Mouse (Mus musculus) lung, embryonic 14.5 days (tissue): ENCODE data around the gene Gm47841. TPM values are rescaled to one million over a fixed set of nuclear protein-coding genes. Genes with fewer than 3 reads are reported as not detected.

Experiments used
- ATAC-seq: fragments of 200-750 bp; cut with Nextera tagmentation; 2 replicates; pipeline ENCODE4 v1.8.0; 2017; ENCODE audit warnings: mild to moderate bottlenecking, moderate TSS enrichment, moderate library complexity; ENCODE audit not compliant: insufficient read depth
- DNase-seq: peaks from one replicate; pipeline ENCODE4 v3.0.0-alpha.2; 2015
- H3K27ac ChIP-seq: fragments of 300-500 bp; sonication (generic); 2 replicates; pipeline ENCODE4 v1.5.1; 2014; ENCODE audit warnings: low read depth, mild to moderate bottlenecking, moderate library complexity
- H3K27me3 ChIP-seq: fragments of 300-500 bp; sonication (generic); 2 replicates; pipeline ENCODE4 v1.6.1; 2014; ENCODE audit warnings: low read length, control low read depth; ENCODE audit not compliant: insufficient read depth
- H3K36me3 ChIP-seq: fragments of 300-500 bp; sonication (generic); 2 replicates; pipeline ENCODE4 v1.6.1; 2014; ENCODE audit warnings: control low read depth; ENCODE audit not compliant: insufficient read depth
- H3K4me1 ChIP-seq: fragments of 300-500 bp; sonication (generic); 2 replicates; pipeline ENCODE4 v1.6.1; 2014; ENCODE audit warnings: antibody characterized with exemption, control low read depth; ENCODE audit not compliant: insufficient read depth
- H3K4me2 ChIP-seq: fragments of 300-500 bp; sonication (generic); 2 replicates; pipeline ENCODE4 v1.6.1; 2014; ENCODE audit warnings: mild to moderate bottlenecking
- H3K4me3 ChIP-seq: fragments of 300-500 bp; sonication (generic); 2 replicates; pipeline ENCODE4 v1.5.1; 2014; ENCODE audit warnings: low read depth, low read length
- H3K9ac ChIP-seq: fragments of 300-500 bp; sonication (generic); 2 replicates; pipeline ENCODE4 v1.6.1; 2014
- H3K9me3 ChIP-seq: fragments of 300-500 bp; sonication (generic); 2 replicates; pipeline ENCODE4 v1.6.1; 2016; ENCODE audit warnings: low read depth, low read length, control low read depth
- CTCF ChIP-seq: IDR thresholded peaks from 2 replicates; pipeline ENCODE4 v1.5.1; 2016; ENCODE audit warnings: antibody characterized with exemption, low read depth
- whole genome bisulfite sequencing: fragments of 180-500 bp; shearing (Covaris S2); extraction: QIAGEN DNeasy Blood & Tissue Kit; methylation state at CpG from one replicate; pipeline ENCODE4 v1.1.7; 2014; 5-methylcytosine and 5-hydroxymethylcytosine counted together
- polyA plus RNA-seq: library from polyadenylated mRNA; unstranded; fragments of >200 nt; fragmentation: Nextera tagmentation; extraction: Ambion mirVana; gene quantifications from 2 replicates; pipeline ENCODE4 v1.2.1, GENCODE M21; 2014

Gene Gm47841
- polyA plus RNA-seq, 1 experiment from 2014 or later = not detected

GRCm38 (mm10) chr15:101066364-101066847 lies 19.2 kb upstream of the Gm47841 start:
- Histone ChIP-seq H3K4me2 (no peak overlapping the region), H3K27ac (no peak overlapping the region), H3K4me1 (peaks cover 37% of the 10 kb centered on the region), H3K36me3 (no peaks in the 10 kb centered on the region), H3K9me3 (no peaks in the 10 kb centered on the region), H3K27me3 (no peaks in the 10 kb centered on the region), H3K9ac (no peak overlapping the region), H3K4me3 (no peak overlapping the region)
- TF ChIP-seq CTCF = no peak
- DNase-seq (no peak), ATAC-seq (peak; percentile 19; the same call in 1 of the 2 replicates)
- 18% methylated on average over 5 of the region's 6 CpGs for WGBS

DNA sequence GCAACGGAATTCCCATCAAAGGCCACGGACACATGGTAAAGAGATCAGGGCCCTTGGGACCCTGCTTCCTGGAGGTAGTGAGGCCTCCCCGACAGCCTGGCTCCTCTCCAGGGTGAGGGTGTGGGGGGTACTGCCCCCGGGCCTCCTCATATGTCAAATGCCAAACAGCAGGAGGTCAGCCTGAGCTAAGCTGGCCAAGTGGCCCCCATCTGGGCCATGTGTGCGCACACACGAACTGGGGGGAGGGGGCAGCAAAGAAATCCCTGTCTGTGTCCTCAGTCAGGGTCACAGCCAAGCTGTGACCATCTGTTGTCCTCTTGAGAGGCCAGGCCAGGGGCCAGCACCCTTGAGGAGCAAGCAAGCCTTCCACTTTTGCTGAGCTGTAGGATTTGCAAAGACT lies 17.9 kb upstream of the Gm47841 start:
- H3K4me1 ChIP-seq = peaks cover 30% of the 10 kb centered on the region

DNA sequence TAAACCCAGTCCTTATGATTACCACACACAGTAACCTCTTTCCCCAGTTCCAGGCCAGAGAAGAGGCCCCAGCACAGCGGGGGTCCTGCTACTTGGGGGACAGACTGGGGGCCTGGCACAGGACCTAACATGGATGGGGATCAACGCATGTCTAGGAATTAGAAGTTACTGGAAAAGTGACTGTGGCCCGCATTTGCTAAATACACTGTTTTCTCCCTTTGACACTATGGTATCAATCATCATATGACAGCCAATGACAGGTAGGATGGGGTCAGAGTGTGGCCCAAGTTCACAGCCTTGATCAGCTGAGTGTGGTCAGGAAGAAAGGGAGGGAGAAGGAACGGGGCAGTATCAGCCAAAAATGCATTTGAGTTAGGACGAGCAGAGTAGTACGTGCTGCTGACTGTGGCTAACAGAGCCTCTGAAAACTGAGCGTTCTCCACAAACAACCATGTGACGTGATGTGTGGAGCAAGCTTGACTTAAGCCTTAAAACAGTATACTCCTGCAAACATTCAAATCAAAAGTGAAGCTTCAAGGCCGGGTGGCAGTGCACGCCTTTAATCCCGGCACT lies 13.2 kb upstream of the Gm47841 start:
- H3K9ac ChIP-seq = no peak overlapping the region
- WGBS = 65% methylated on average over 11 of the region's 11 CpGs

More for the DNA sequence above, 17.9 kb upstream of the Gm47841 start:
- H3K4me3 ChIP-seq = no peak overlapping the region
- no peak overlapping the region for H3K27ac ChIP-seq
- TF ChIP-seq CTCF = no peak
- H3K27me3 ChIP-seq = no peaks in the 10 kb centered on the region
- DNase-seq (no peak), ATAC-seq (no peak)
- H3K9me3 ChIP-seq = no peaks in the 10 kb centered on the region
- no peaks in the 10 kb centered on the region for H3K36me3 ChIP-seq
- 36% methylated on average over 6 of the region's 6 CpGs for whole genome bisulfite sequencing
- no peak overlapping the region for H3K9ac ChIP-seq
- no peak overlapping the region for H3K4me2 ChIP-seq

GRCm38 (mm10) chr15:101059570-101060279 lies 12.5 kb upstream of the Gm47841 start:
- DNase-seq (no peak), ATAC-seq (no peak)
- Histone ChIP-seq H3K4me3 (no peak overlapping the region), H3K36me3 (no peaks in the 10 kb centered on the region), H3K9me3 (no peaks in the 10 kb centered on the region), H3K4me2 (no peak overlapping the region), H3K27ac (no peak overlapping the region), H3K27me3 (peaks cover 12% of the 10 kb centered on the region), H3K9ac (no peak overlapping the region), H3K4me1 (no peaks in the 10 kb centered on the region)
- 53% methylated on average over 9 of the region's 9 CpGs for WGBS
- TF ChIP-seq CTCF = no peak

More for the DNA sequence above, 13.2 kb upstream of the Gm47841 start:
- no peak for TF ChIP-seq CTCF
- DNase-seq (no peak), ATAC-seq (no peak)
- no peaks in the 10 kb centered on the region for H3K36me3 ChIP-seq
- H3K27me3 ChIP-seq = peaks cover 6% of the 10 kb centered on the region; the same call in 1 of the 2 replicates
- no peaks in the 10 kb centered on the region for H3K9me3 ChIP-seq
- no peak overlapping the region for H3K4me2 ChIP-seq
- no peak overlapping the region for H3K27ac ChIP-seq
- H3K4me3 ChIP-seq = no peak overlapping the region
- 0 out of 2 replicates have a peak, but pooled peaks cover 3% of the 10 kb centered on the region for H3K4me1 ChIP-seq

GRCm38 (mm10) chr15:101056225-101056624 lies 9.0 kb upstream of the Gm47841 start:
- peak; percentile 82 for TF ChIP-seq CTCF
- WGBS = 34% methylated on average over 10 of the region's 10 CpGs
- H3K27me3 ChIP-seq = peaks cover 45% of the 10 kb centered on the region
- no peak overlapping the region for H3K27ac ChIP-seq
- no peak overlapping the region for H3K4me2 ChIP-seq
- ATAC-seq = peak; percentile 74; the same call in 1 of the 2 replicates
- no peaks in the 10 kb centered on the region for H3K4me1 ChIP-seq
- DNase-seq = peak; percentile 89
- H3K9me3 ChIP-seq = no peaks in the 10 kb centered on the region
- no peak overlapping the region for H3K9ac ChIP-seq
- peaks cover 4% of the 10 kb centered on the region; the same call in 1 of the 2 replicates for H3K36me3 ChIP-seq
- H3K4me3 ChIP-seq = no peak overlapping the region

DNA sequence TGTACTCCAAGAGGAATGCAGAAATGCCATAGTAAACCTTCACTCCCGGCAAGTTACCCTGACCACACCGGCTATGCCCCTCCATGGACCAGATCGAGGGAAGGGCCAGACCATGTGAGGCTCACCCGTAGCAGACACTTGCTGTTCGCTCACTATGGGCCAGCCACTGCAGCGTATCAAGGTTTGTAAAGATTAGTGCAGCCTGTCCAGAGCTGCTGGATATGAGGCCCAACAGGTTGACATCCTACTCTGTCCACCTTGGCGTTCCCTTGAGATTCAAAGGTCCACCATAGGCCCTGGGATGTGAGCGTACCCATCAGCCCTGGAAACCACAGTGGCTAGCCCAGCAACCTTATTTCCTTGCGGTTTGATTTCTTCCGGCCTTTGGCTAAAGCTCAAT lies 7.3 kb upstream of the Gm47841 start:
- TF ChIP-seq CTCF = no peak
- peaks cover 51% of the 10 kb centered on the region for H3K27me3 ChIP-seq

DNA sequence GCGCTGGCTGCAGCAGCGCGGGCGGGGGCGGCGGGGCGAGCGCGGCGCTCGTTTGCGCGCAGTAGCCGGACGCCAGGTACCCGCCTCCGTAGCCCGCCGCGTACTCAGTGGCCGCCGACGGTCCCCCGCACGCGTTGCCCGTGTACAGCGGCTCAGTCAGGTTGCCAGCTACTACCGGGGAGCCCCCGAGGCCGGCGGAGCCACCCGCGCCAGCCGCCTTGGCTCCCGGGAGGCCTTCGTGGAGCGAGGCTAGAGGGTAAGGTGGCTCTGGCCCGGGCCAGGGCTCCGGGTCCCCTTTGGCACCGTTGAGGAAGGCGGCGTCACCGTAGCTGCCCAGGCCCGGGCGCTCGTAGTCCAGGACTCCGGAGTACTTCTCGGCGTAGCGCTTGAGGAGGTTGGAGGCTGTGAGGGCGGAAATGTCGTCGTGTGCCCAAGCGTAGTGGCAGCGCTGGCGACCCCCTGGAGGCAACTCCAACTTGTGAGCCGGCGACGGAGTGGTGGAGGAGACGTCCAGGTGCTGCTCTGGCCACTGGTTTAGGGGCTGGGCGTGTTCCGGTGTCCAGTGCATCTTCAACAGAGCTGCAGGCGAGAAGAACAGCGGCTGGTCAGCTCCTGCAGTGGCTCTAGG lies 6.7 kb upstream of the Gm47841 start:
- Histone ChIP-seq H3K27ac (no peak overlapping the region), H3K4me1 (no peaks in the 10 kb centered on the region), H3K4me2 (peak overlapping the region; percentile 67), H3K9ac (peak overlapping the region; percentile 26; the same call in 1 of the 2 replicates), H3K9me3 (no peaks in the 10 kb centered on the region), H3K4me3 (peak overlapping the region; percentile 36), H3K36me3 (peaks cover 4% of the 10 kb centered on the region; the same call in 1 of the 2 replicates), H3K27me3 (peaks cover 56% of the 10 kb centered on the region)
- WGBS = 18% methylated on average over 54 of the region's 65 CpGs
- TF ChIP-seq CTCF = no peak
- no peak; the same call in 1 of the 2 replicates for ATAC-seq
- DNase-seq = peak; percentile 43

More for the DNA sequence above, 7.3 kb upstream of the Gm47841 start:
- Histone ChIP-seq H3K4me1 (no peaks in the 10 kb centered on the region), H3K4me2 (no peak overlapping the region), H3K4me3 (no peak overlapping the region), H3K36me3 (peaks cover 4% of the 10 kb centered on the region; the same call in 1 of the 2 replicates), H3K9ac (no peak overlapping the region), H3K9me3 (no peaks in the 10 kb centered on the region), H3K27ac (no peak overlapping the region)
- no peak for DNase-seq
- WGBS = 80% methylated on average over 10 of the region's 10 CpGs
- ATAC-seq = no peak
